Mouse (Mus musculus): ENCODE data around the gene Rbm48. TPM values are rescaled to one million over a fixed set of nuclear protein-coding genes. Genes with fewer than 3 reads are reported as not detected.
A peak's percentile ranks its signal among the peaks of the same experiment; 100 is the strongest.

Gene Rbm48
- total RNA-seq, 2 experiments from 2014 or later = 11.9 to 14.6 TPM

- DNase-seq (ENCODE audit: low spot score in 2 of 2) = no peak
Measured at GRCm38 (mm10) chr5:3554198-3554597, 42.2 kb downstream of the Rbm48 start.

GRCm38 (mm10) chr5:3551481-3551880 lies 44.9 kb downstream of the Rbm48 start:
- no peak for DNase-seq (ENCODE audit: low spot score in 2 of 2)

GRCm38 (mm10) chr5:3546226-3546625 lies 50.2 kb downstream of the Rbm48 start:
- DNase-seq (ENCODE audit: low spot score in 2 of 2) = no peak

- DNase-seq (ENCODE audit: low spot score in 2 of 2) = no peak
Measured at GRCm38 (mm10) chr5:3544480-3544769, 52.0 kb downstream of the Rbm48 start.

GRCm38 (mm10) chr5:3543629-3544479 lies 52.5 kb downstream of the Rbm48 start, which contains the start of gene Fam133b:
Gene Fam133b, plus strand, starts transcription at chr5:3543833.
- peak; percentile 97 to 99 for DNase-seq (ENCODE audit: low spot score in 2 of 2)

GRCm38 (mm10) chr5:3541871-3542270 lies 54.5 kb downstream of the Rbm48 start:
- DNase-seq (ENCODE audit: low spot score in 2 of 2) = no peak

GRCm38 (mm10) chr5:3538505-3539472 lies 57.6 kb downstream of the Rbm48 start:
- no peak for DNase-seq (ENCODE audit: low spot score in 2 of 2)

GRCm38 (mm10) chr5:3536592-3537212 lies 59.7 kb downstream of the Rbm48 start:
- no peak for DNase-seq (ENCODE audit: low spot score in 2 of 2)

Other genes with a start within 250 kb of the Rbm48 start
- 10 to 100 TPM; 45.8 to 46.6 TPM for gene Fam133b, start 52.8 kb downstream of the Rbm48 start, total RNA-seq (2021)
- gene 1700109H08Rik, start 25.0 kb downstream of the Rbm48 start, total RNA-seq (2021) = 1 to 10 TPM; 4.1 to 4.6 TPM
- gene Pex1, start 519 bp downstream of the Rbm48 start, total RNA-seq (2021) = 10 to 100 TPM; 22.0 to 26.8 TPM
- not detected for gene Tmbim7, start 54.6 kb upstream of the Rbm48 start, total RNA-seq (2021)
- gene Gatad1, start 60.6 kb upstream of the Rbm48 start, total RNA-seq (2021) = 100 to 1,000 TPM; 124 to 133 TPM
- 100 to 1,000 TPM; 125 to 130 TPM for gene Ankib1, start 206.3 kb upstream of the Rbm48 start, total RNA-seq (2021)
- 10 to 100 TPM; 51.8 to 51.9 TPM for gene Krit1, start 206.6 kb upstream of the Rbm48 start, total RNA-seq (2021)
- under 1 TPM in 1 of 2 experiments, not detected in 1; 0.16 TPM for gene Lrrd1, start 248.6 kb upstream of the Rbm48 start, total RNA-seq (2021)

Data from left cerebral cortex, adult 18-20 months (tissue).